Mouse (Mus musculus): Measurements from ENCODE around the gene Cage1.

DNA sequence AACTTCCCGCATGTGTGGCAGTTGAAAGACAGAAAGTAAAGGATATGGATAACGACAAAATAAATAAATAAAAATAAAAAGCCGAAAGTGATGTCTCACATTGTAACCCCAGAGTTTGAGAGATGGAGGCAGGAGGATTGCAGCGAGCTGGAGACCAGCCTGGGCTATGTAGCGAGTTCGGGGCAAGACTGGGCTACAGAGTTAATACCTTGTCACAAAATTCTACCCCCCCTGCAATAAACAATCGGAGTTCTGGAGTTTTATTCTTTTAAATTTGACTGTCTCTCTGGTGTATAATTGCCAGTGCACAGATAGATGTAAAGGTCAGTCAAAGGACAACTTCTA, 42.5 kb downstream of the Cage1 start:
- TF ChIP-seq EP300 (IDR thresholded peaks at IDR 0.05) = no peak
- no peak for TF ChIP-seq CTCF (IDR thresholded peaks at IDR 0.05)
